Mouse (Mus musculus) CH12.LX (cell line): ENCODE data around the gene Nectin3. TPM values are rescaled to one million over a fixed set of nuclear protein-coding genes. Genes with fewer than 3 reads are reported as not detected.

Experiments used
- DNase-seq: peaks from one replicate; pipeline ENCODE4 v3.0.0-alpha.2; 2013; ENCODE audit errors: extremely low read depth
- H3K27ac ChIP-seq: 2 replicates; pipeline ENCODE4 v1.5.1; 2012; ENCODE audit warnings: low read depth, mild to moderate bottlenecking, control low read depth, moderate library complexity; ENCODE audit not compliant: insufficient read depth
- H3K27me3 ChIP-seq: replicated peaks from 2 replicates; pipeline ENCODE3; 2012; ENCODE audit warnings: inconsistent platforms
- H3K36me3 ChIP-seq, 2 experiments: replicated peaks in 1 of 2; 2 replicates each; pipeline versions ENCODE3 to v1.6.1; 2012; ENCODE audit warnings: inconsistent platforms in 1 of 2, low read length in 1 of 2, mild to moderate bottlenecking in 1 of 2, mixed read lengths in 1 of 2, moderate library complexity in 1 of 2; ENCODE audit not compliant: control insufficient read depth in 1 of 2, insufficient read depth in 1 of 2
- H3K4me1 ChIP-seq, 2 experiments: 2 replicates each; pipeline ENCODE4 v1.6.1; 2012; ENCODE audit warnings: inconsistent platforms in 1 of 2, moderate library complexity in 1 of 2; ENCODE audit not compliant: insufficient read depth in 2 of 2, control insufficient read depth in 1 of 2
- H3K4me2 ChIP-seq: 2 replicates; pipeline ENCODE4 v1.6.1; 2012; ENCODE audit warnings: low read depth, mild to moderate bottlenecking, control low read depth; ENCODE audit not compliant: poor library complexity, insufficient read depth, severe bottlenecking
- H3K4me3 ChIP-seq, 3 experiments: fragments of 150-350 bp in 1 of 3; sonication (generic) in 1 of 3; replicated peaks in 1 of 3; 2 replicates each; pipeline versions ENCODE3 to v1.5.1; 2011 to 2012; ENCODE audit warnings: low read depth in 2 of 3, low read length in 2 of 3, mild to moderate bottlenecking in 2 of 3, moderate library complexity in 2 of 3, control low read depth in 1 of 3, improper control_type of control experiment in 1 of 3, inconsistent platforms in 1 of 3, mixed read lengths in 1 of 3; ENCODE audit not compliant: poor library complexity in 1 of 3
- H3K79me2 ChIP-seq: replicated peaks from 2 replicates; pipeline ENCODE4 v1.6.1; 2012; ENCODE audit warnings: mild to moderate bottlenecking, moderate library complexity; ENCODE audit not compliant: control insufficient read depth, poor library complexity, insufficient read depth, severe bottlenecking; ENCODE audit errors: extremely low read depth
- H3K9ac ChIP-seq: 2 replicates; pipeline ENCODE4 v1.6.1; 2012; ENCODE audit warnings: low read depth, mild to moderate bottlenecking, control low read depth, moderate library complexity; ENCODE audit not compliant: insufficient read depth
- H3K9me3 ChIP-seq: replicated peaks from 2 replicates; pipeline ENCODE3; 2012; ENCODE audit warnings: low read length, inconsistent platforms, mixed read lengths
- CTCF ChIP-seq, 2 experiments: IDR thresholded peaks in 1 of 2; conservative IDR thresholded peaks in 1 of 2; 2 replicates each; pipeline ENCODE4 v1.5.1; 2011 to 2012; ENCODE audit warnings: low read depth in 2 of 2, low read length in 2 of 2, improper control_type of control experiment in 1 of 2, inconsistent platforms in 1 of 2, mild to moderate bottlenecking in 1 of 2, moderate library complexity in 1 of 2
- IRF4 ChIP-seq: IDR thresholded peaks from 2 replicates; pipeline ENCODE4 v1.6.1; 2014; ENCODE audit warnings: low read depth, mild to moderate bottlenecking, inconsistent platforms, low read length, improper control_type of control experiment
- MAX ChIP-seq: IDR thresholded peaks from 2 replicates; pipeline ENCODE4 v1.6.1; 2011; ENCODE audit warnings: low read length, improper control_type of control experiment
- MEF2A ChIP-seq: IDR thresholded peaks from 2 replicates; pipeline ENCODE4 v1.6.1; 2014; ENCODE audit warnings: low read depth, mild to moderate bottlenecking, inconsistent platforms, low read length, improper control_type of control experiment, borderline replicate concordance
- MXI1 ChIP-seq: IDR thresholded peaks from 2 replicates; pipeline ENCODE4 v1.6.1; 2011; ENCODE audit warnings: mild to moderate bottlenecking, low read depth, low read length, improper control_type of control experiment
- PAX5 ChIP-seq: IDR thresholded peaks from 2 replicates; pipeline ENCODE4 v1.6.1; 2012; ENCODE audit warnings: low read length, inconsistent platforms, mixed read lengths
- POLR2AphosphoS2 ChIP-seq: IDR thresholded peaks from 2 replicates; pipeline ENCODE4 v1.6.1; 2011; ENCODE audit warnings: low read depth, low read length, improper control_type of control experiment
- RAD21 ChIP-seq: IDR thresholded peaks from 2 replicates; pipeline ENCODE4 v1.6.1; 2011; ENCODE audit warnings: low read depth, mild to moderate bottlenecking, low read length, improper control_type of control experiment, moderate library complexity
- TCF12 ChIP-seq: IDR thresholded peaks from 2 replicates; pipeline ENCODE4 v1.6.1; 2014; ENCODE audit warnings: low read depth, mild to moderate bottlenecking, inconsistent platforms, low read length, improper control_type of control experiment
- USF1 ChIP-seq: IDR thresholded peaks from 2 replicates; pipeline ENCODE4 v1.6.1; 2014; ENCODE audit warnings: low read depth, mild to moderate bottlenecking, inconsistent platforms, low read length, improper control_type of control experiment
- USF2 ChIP-seq: conservative IDR thresholded peaks from 2 replicates; pipeline ENCODE4 v1.6.1; 2011; ENCODE audit warnings: low read depth, low read length, improper control_type of control experiment
- ZMIZ1 ChIP-seq: IDR thresholded peaks from 2 replicates; pipeline ENCODE4 v1.6.1; 2012; ENCODE audit warnings: low read depth, mild to moderate bottlenecking, inconsistent platforms, low read length, improper control_type of control experiment
- ZNF384 ChIP-seq: IDR thresholded peaks from 2 replicates; pipeline ENCODE4 v1.6.1; 2012; ENCODE audit warnings: low read depth, low read length, improper control_type of control experiment, inconsistent platforms
- dilution Hi-C: fragments of 300-500 bp; cut with MboI; formaldehyde crosslinking; loops from 2 replicates; pipeline ENCODE4 v1.14.3; 2020; ENCODE audit warnings: low sequenced_read_pairs; ENCODE audit not compliant: extremely low pct_unique_long_range_greater_than_20kb, extremely low pct_ligation_motif_present
- in situ Hi-C: fragments of 300-500 bp; cut with MboI; formaldehyde crosslinking; loops from 3 replicates; pipeline ENCODE4 v1.14.3; 2019; ENCODE audit warnings: low sequenced_read_pairs, low pct_ligation_motif_present, low pct_unique_long_range_greater_than_20kb, mixed read lengths
- polyA plus RNA-seq: library from polyadenylated mRNA; unstranded; fragments of >175 nt; gene quantifications from 2 replicates; pipeline ENCODE4 v1.2.1, GENCODE M21; 2012; ENCODE audit warnings: low read depth; ENCODE audit not compliant: insufficient read length
- total RNA-seq, 2 experiments: library from RNA; depleted of rRNA; stranded (reverse); fragments of 300-350 nt in 1 of 2; fragments of >200 nt in 1 of 2; gene quantifications; 2 replicates each; pipeline ENCODE4 v1.2.3; 2012 to 2014

The Nectin3 gene
- total RNA-seq (2012; rRNA removed) (not detected in 2 replicates), total RNA-seq (2014; rRNA removed) (not detected in 2 replicates), polyA plus RNA-seq (not detected in 2 replicates)

- H3K27me3 ChIP-seq: no peaks in the 10 kb centered on the region
- in situ Hi-C loops (no loop called here), dilution Hi-C loops (no loop called here)
- H3K4me3 ChIP-seq: peak within 1 kb of the TSS in 1 of 3 experiments; percentile 2
- no peaks in the 10 kb centered on the region for H3K36me3 ChIP-seq
- H3K27ac ChIP-seq: no peak within 1 kb of the TSS
- no peaks in the 10 kb centered on the region for H3K79me2 ChIP-seq
- no peak for DNase-seq
- H3K4me2 ChIP-seq: no peak within 1 kb of the TSS
- peaks cover 60% of the 10 kb centered on the region for H3K9me3 ChIP-seq
- TF ChIP-seq USF1: no peak
- TF ChIP-seq MAX: no peak
- TF ChIP-seq IRF4: no peak
- no peak for TF ChIP-seq MEF2A
- TF ChIP-seq POLR2AphosphoS2: no peak
- no peak for TF ChIP-seq PAX5
- no peak for TF ChIP-seq CTCF (conservative IDR thresholded peaks at IDR 0.05 in 1 of 2, IDR thresholded peaks at IDR 0.05 in 1 of 2; ENCODE audit: low read depth in 2 of 2, low read length in 2 of 2)
- no peaks in the 10 kb centered on the region for H3K4me1 ChIP-seq
- H3K9ac ChIP-seq: no peak within 1 kb of the TSS
Measured at GRCm38 (mm10) chr16:46498421-46498789, at the start of gene Nectin3. Gene Nectin3, minus strand, starts transcription at chr16:46498525.

- no peak overlapping the region for H3K4me3 ChIP-seq
- in situ Hi-C loops: no loop called here
- no peak for DNase-seq
- dilution Hi-C loops: no loop called here
- H3K4me1 ChIP-seq: no peaks in the 10 kb centered on the region
- peaks cover 27% of the 10 kb centered on the region for H3K9me3 ChIP-seq
- TF ChIP-seq RAD21 (no peak), POLR2AphosphoS2 (no peak), TCF12 (no peak), USF2 (no peak), MXI1 (no peak), ZMIZ1 (no peak), USF1 (no peak), ZNF384 (no peak), IRF4 (no peak)
- TF ChIP-seq, all 38 proteins: peak for 0
- Histone ChIP-seq H3K4me2 (no peak overlapping the region), H3K27ac (no peak overlapping the region), H3K9ac (no peak overlapping the region), H3K27me3 (no peaks in the 10 kb centered on the region), H3K79me2 (no peaks in the 10 kb centered on the region), H3K36me3 (no peaks in the 10 kb centered on the region)
Measured at GRCm38 (mm10) chr16:46538092-46538491, 39.8 kb upstream of the Nectin3 start.
